Mouse (Mus musculus): ENCODE measurements around the gene Klkb1. TPM values are rescaled to one million over a fixed set of nuclear protein-coding genes. Genes with fewer than 3 reads are reported as not detected.

Gene Klkb1
- polyA plus RNA-seq, 1 experiment from 2014 or later = not detected

DNA sequence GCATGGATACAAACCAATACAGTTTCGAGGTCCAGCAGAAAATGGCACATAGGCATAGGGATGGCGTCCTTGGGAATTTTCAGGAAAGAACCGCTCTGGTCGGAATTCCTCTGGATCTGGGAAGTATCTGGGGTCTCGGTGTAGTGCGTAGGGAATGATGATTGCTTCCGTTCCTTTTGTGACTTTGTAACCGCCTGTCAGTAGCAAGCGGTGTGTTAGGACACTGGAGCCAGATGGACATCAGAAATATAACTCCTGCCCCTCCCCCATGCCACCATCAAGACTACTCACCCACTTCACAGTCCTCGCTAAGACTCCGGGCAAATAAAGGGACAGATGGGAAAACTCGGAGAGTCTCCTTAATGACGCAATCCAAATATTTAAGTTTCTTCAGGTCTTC, 13.7 kb upstream of the Klkb1 start, which contains the start of gene Gm45753:
Gene Gm45753, minus strand, starts transcription at position 101 of the 400 bp plus-strand sequence.
- WGBS = 92% methylated on average over 13 of the region's 13 CpGs

DNA sequence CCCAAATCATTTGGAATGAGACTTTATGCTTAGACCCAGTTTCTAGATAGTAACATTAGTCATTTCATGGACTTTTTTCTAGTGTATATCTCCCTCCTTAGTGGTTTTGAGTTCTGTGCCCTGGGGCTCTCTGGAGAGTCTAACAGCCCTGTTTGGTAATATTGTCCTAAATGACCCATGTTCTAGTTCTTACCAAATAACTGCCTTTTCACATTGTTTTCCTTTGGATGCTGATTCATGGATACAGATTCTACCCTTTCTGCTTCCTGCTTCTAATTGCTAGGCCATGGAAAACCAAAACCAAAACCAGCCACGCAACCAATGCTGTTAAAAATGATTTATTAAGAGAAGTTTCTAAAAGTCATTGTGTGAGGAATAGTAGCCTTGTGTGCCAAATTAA, 10.8 kb upstream of the Klkb1 start:
- Histone ChIP-seq H3K27me3 (ENCODE audit: insufficient read depth, poor library complexity, severe bottlenecking) (no peaks in the 10 kb centered on the region), H3K4me3 (no peak overlapping the region), H3K4me1 (replicated peaks) (no peaks in the 10 kb centered on the region), H3K36me3 (no peaks in the 10 kb centered on the region), H3K9me3 (no peaks in the 10 kb centered on the region), H3K27ac (no peak overlapping the region)
- 87% methylated on average over 1 of the region's 1 CpGs for WGBS
- DNase-seq (ENCODE audit: low spot score) = no peak

More for the DNA sequence above, 13.7 kb upstream of the Klkb1 start, which contains the start of gene Gm45753:
- H3K4me3 ChIP-seq = no peak within 1 kb of the TSS
- no peaks in the 10 kb centered on the region for H3K9me3 ChIP-seq
- no peaks in the 10 kb centered on the region for H3K27me3 ChIP-seq (ENCODE audit: insufficient read depth, poor library complexity, severe bottlenecking)
- H3K36me3 ChIP-seq = no peaks in the 10 kb centered on the region
- H3K4me1 ChIP-seq (replicated peaks) = no peaks in the 10 kb centered on the region
- H3K27ac ChIP-seq = no peak within 1 kb of the TSS
- DNase-seq (ENCODE audit: low spot score) = no peak

DNA sequence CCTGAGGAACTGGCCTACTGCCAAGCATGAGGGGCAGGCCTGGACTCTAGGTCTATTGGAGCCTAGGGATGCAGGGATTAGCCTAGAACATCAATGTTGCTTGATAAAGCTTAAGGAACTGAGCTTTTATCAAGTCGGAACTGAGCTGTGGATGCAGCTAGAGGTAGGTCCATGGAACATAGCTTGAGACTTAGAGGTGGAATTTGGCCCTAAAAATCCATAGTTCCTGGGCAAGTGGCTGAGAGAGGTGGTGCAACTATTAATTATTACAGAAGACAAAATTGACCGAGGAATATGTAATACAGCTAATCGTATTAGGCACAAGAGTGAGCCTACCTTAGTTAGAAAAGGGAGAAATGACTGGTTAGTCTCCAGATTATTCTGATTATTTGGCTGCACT, 9.7 kb upstream of the Klkb1 start:
- 93% methylated on average over 3 of the region's 3 CpGs for WGBS

DNA sequence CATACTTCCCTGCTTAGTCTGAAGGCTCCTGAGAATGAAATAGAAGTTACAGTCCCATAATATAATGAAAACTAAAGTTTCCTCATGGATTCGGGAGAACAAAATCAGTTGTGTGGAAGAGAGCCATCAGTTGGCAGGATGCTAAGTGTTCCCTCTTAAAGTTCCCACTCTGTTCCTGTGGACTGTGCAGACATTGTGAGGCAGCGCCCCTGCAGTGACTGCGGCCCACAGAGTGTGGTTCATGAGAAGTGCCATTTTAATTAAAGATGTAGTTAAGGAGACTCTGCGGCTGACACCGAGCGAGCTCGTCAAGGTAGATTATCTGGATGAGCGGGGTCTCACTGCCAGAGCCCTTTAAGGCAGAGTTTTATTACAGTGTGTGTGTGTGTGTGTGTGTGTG, 7.7 kb upstream of the Klkb1 start:
- WGBS = 86% methylated on average over 8 of the region's 8 CpGs
- H3K36me3 ChIP-seq = no peaks in the 10 kb centered on the region

More for the DNA sequence above, 9.7 kb upstream of the Klkb1 start:
- Histone ChIP-seq H3K36me3 (no peaks in the 10 kb centered on the region), H3K27ac (no peak overlapping the region), H3K4me1 (replicated peaks) (no peaks in the 10 kb centered on the region), H3K27me3 (ENCODE audit: insufficient read depth, poor library complexity, severe bottlenecking) (no peaks in the 10 kb centered on the region), H3K4me3 (no peak overlapping the region), H3K9me3 (no peaks in the 10 kb centered on the region)
- DNase-seq (ENCODE audit: low spot score) = no peak

DNA sequence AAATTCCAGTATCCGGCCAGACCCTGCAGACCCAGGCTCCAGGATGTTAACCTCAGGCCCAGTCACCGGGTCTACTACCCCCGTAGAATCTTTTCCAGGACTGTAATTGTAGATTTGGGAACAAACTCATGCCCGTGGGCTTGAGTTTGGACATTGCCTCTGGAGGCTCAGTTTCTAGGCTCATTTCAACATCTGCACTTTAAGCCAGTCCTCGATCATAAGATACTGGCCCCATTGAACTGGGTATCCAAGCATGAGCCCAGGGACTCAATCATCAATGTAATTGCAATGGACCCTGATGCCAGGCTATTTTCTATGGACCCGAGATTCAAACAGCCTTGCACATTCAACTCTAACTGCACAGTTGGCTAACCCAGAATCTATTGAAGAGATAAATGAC, 617 bp upstream of the Klkb1 start:
- 91% methylated on average over 6 of the region's 6 CpGs for WGBS
- H3K27ac ChIP-seq = no peak overlapping the region
- H3K4me3 ChIP-seq = no peak overlapping the region
- H3K9me3 ChIP-seq = no peaks in the 10 kb centered on the region
- H3K4me1 ChIP-seq (replicated peaks) = no peaks in the 10 kb centered on the region
- no peaks in the 10 kb centered on the region for H3K27me3 ChIP-seq (ENCODE audit: insufficient read depth, poor library complexity, severe bottlenecking)
- DNase-seq (ENCODE audit: low spot score) = no peak
- no peaks in the 10 kb centered on the region for H3K36me3 ChIP-seq

More for the DNA sequence above, 7.7 kb upstream of the Klkb1 start:
- Histone ChIP-seq H3K4me3 (no peak overlapping the region), H3K27ac (no peak overlapping the region), H3K9me3 (no peaks in the 10 kb centered on the region), H3K27me3 (ENCODE audit: insufficient read depth, poor library complexity, severe bottlenecking) (no peaks in the 10 kb centered on the region), H3K4me1 (replicated peaks) (no peaks in the 10 kb centered on the region)
- DNase-seq (ENCODE audit: low spot score) = no peak

DNA sequence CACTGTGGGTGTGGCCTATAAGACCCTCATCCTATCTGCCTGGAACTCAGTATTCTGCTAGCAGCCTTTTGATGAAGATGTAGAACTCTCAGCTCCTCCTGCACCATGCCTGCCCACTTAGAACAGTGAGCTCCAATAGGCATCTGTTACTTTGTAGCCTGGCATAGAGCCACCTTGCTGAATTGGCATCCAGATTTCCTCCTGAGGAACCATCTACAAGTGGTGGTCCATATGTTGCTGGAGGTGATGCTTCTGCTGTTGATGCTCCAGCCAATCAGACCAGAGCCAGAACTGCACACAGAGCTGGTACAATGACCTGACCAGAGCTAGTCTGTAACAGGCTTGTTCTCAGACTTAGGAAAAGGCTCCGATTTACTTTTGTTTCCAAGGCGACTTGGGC, 2.9 kb downstream of the Klkb1 start:
- no peak for DNase-seq (ENCODE audit: low spot score)
- WGBS = 89% methylated on average over 2 of the region's 2 CpGs
- H3K9me3 ChIP-seq = no peaks in the 10 kb centered on the region
- H3K27ac ChIP-seq = no peak overlapping the region
- H3K4me1 ChIP-seq (replicated peaks) = no peaks in the 10 kb centered on the region
- no peaks in the 10 kb centered on the region for H3K27me3 ChIP-seq (ENCODE audit: insufficient read depth, poor library complexity, severe bottlenecking)
- no peaks in the 10 kb centered on the region for H3K36me3 ChIP-seq
- no peak overlapping the region for H3K4me3 ChIP-seq

DNA sequence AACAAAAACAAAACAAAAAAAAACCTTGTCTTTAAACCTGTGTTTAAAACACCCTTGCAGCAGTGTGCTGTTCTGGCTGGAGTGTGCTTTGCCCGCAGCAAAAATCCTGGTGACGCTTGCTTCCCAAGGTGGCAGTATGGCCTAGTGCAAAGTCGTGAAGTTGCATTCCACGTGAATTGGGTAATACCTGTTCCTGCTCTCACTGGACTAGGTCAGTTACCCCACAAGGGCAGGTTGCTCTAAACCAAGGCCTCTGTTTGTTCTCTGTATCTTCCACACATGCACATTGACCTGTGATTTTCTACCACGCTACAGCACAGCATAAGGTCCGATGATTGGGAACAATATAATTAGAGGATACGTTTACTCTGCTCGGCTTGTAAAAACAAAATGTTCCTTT, 13.0 kb downstream of the Klkb1 start:
- Histone ChIP-seq H3K4me3 (no peak overlapping the region), H3K4me1 (replicated peaks) (no peaks in the 10 kb centered on the region), H3K27me3 (ENCODE audit: insufficient read depth, poor library complexity, severe bottlenecking) (no peaks in the 10 kb centered on the region), H3K27ac (no peak overlapping the region), H3K36me3 (no peaks in the 10 kb centered on the region), H3K9me3 (no peaks in the 10 kb centered on the region)
- WGBS = 85% methylated on average over 8 of the region's 8 CpGs
- no peak for DNase-seq (ENCODE audit: low spot score)

DNA sequence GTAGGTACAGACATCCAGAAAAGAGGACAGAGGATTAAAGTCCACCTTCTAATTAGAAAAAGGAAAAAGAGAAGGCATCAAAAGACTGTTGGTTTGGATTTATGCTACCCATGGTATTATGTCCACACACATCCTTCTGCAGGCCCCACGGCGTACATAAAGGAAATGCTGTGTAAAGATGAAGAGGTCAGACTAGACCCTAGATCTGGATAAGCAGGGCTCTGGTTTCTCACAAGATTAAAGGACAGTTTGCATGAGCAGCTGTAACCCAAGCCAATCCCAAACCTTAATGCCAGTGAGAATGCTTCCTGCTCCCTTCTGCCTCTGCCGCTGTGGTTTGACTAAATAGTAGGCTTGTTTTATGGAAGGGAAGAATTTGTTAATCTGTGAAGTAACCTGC, 17.2 kb downstream of the Klkb1 start:
- Histone ChIP-seq H3K27me3 (ENCODE audit: insufficient read depth, poor library complexity, severe bottlenecking) (no peaks in the 10 kb centered on the region), H3K36me3 (no peaks in the 10 kb centered on the region), H3K4me3 (no peak overlapping the region), H3K27ac (no peak overlapping the region), H3K9me3 (no peaks in the 10 kb centered on the region), H3K4me1 (replicated peaks) (no peaks in the 10 kb centered on the region)
- 84% methylated on average over 3 of the region's 3 CpGs for WGBS
- no peak for DNase-seq (ENCODE audit: low spot score)

DNA sequence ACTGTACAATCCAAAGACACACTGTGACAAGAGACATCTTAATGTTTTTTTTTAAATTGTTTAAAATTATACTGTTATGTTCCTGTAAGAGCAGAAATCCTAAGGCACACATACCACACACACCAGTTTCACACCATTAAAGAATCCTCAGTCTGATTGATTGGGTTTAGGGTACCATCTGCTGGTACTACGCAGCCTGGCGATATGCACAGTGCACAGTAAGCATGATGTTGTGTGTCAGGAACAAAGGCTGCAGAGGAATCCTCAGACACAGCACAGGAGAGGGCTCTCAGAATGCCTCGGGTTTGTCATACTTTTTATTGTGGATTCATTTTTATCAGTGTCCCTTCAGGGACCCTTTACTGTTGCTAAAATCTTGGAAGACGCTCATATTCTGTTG, 20.3 kb downstream of the Klkb1 start:
- H3K27ac ChIP-seq = no peak overlapping the region
- H3K27me3 ChIP-seq (ENCODE audit: insufficient read depth, poor library complexity, severe bottlenecking) = no peaks in the 10 kb centered on the region
- no peaks in the 10 kb centered on the region for H3K9me3 ChIP-seq
- no peak overlapping the region for H3K4me3 ChIP-seq
- no peaks in the 10 kb centered on the region for H3K4me1 ChIP-seq (replicated peaks)
- 86% methylated on average over 4 of the region's 4 CpGs for WGBS
- DNase-seq (ENCODE audit: low spot score) = no peak
- H3K36me3 ChIP-seq = no peaks in the 10 kb centered on the region

DNA sequence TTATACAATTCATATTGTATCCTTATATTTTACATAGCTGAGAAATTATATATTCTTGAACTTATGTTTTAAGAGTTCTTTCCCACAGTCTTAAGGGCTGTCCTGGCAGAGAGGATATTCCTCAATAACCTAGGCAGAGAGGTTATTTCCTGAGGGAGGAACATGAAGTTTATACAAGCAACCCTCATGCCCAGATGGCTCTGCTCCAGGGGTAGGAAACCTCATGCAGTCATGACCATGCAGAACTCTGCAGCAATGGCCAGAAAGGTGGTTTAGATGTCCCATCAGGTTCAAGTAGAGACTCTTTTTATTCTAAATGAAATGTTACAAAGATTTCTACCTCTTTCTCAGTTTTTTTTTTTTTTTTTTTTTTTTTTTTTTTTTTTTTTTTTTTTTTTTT, 25.6 kb downstream of the Klkb1 start:
- Histone ChIP-seq H3K4me1 (replicated peaks) (no peaks in the 10 kb centered on the region), H3K36me3 (no peaks in the 10 kb centered on the region), H3K9me3 (peaks cover 6% of the 10 kb centered on the region; the same call in 1 of the 2 replicates), H3K4me3 (no peak overlapping the region), H3K27me3 (ENCODE audit: insufficient read depth, poor library complexity, severe bottlenecking) (no peaks in the 10 kb centered on the region), H3K27ac (no peak overlapping the region)
- DNase-seq (ENCODE audit: low spot score) = no peak

DNA sequence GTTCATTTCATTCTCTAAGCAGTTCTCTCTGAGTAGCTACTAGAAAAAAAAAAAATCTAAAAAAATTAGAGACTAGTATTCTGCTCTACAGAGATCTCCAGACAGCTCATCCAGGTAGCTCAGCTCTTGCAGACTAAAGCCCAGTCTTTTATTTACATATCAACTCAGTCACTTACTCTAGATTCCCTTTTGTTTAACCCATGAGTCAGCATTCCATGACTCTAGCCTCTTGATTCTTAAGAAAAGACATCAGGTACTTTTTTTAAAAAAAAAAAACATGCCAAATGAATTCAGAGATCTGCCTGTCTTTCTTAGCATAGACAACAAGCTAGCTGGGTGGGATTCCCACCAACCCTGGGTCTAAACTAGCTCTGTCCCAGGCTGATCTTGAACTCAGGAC, 26.2 kb downstream of the Klkb1 start:
- Histone ChIP-seq H3K9me3 (peaks cover 6% of the 10 kb centered on the region; the same call in 1 of the 2 replicates), H3K4me3 (no peak overlapping the region), H3K4me1 (replicated peaks) (no peaks in the 10 kb centered on the region), H3K27ac (no peak overlapping the region), H3K27me3 (ENCODE audit: insufficient read depth, poor library complexity, severe bottlenecking) (no peaks in the 10 kb centered on the region), H3K36me3 (no peaks in the 10 kb centered on the region)
- DNase-seq (ENCODE audit: low spot score) = no peak

DNA sequence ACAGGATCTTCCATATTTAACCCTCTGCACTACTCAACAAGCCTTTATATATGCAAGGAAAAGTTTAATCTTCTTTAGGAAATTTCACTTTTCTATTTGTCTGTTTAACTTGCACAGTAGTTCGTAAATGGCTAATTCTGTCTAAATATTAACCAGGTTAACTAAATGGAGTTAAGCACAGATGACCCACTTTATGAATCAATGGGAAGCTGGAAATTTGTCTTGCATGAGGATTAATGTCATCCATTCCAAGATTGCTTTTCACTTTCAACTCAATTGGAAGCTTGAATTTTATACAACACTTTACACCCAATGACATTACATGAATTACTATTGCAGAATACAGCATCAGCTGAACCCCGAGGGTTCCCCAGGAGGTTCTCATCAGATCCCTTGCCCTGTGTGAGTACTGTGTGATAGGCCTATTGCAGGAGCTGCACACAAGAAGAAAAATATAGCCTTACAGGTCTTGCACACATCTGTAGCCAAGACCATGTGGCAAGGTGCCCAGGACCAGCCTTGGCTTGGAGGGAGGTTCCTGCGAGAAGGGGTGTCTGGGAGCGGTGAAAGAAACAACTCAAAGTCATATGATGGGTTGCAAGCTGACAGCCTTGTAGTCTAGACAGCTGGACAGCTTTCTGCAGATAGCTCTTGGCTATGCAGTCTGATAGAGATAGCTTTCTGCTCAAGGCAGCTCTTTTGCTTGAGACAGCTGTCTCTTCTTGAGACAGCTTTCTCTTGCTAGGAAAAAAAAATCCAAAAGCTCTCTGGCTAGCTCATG, 26.9 kb downstream of the Klkb1 start:
- no peak overlapping the region for H3K4me3 ChIP-seq
- no peaks in the 10 kb centered on the region for H3K36me3 ChIP-seq
- no peak for DNase-seq (ENCODE audit: low spot score)
- no peaks in the 10 kb centered on the region for H3K4me1 ChIP-seq (replicated peaks)
- H3K27ac ChIP-seq = no peak overlapping the region
- H3K27me3 ChIP-seq (ENCODE audit: insufficient read depth, poor library complexity, severe bottlenecking) = no peaks in the 10 kb centered on the region
- H3K9me3 ChIP-seq = peaks cover 6% of the 10 kb centered on the region; the same call in 1 of the 2 replicates
- WGBS = 91% methylated on average over 4 of the region's 4 CpGs

DNA sequence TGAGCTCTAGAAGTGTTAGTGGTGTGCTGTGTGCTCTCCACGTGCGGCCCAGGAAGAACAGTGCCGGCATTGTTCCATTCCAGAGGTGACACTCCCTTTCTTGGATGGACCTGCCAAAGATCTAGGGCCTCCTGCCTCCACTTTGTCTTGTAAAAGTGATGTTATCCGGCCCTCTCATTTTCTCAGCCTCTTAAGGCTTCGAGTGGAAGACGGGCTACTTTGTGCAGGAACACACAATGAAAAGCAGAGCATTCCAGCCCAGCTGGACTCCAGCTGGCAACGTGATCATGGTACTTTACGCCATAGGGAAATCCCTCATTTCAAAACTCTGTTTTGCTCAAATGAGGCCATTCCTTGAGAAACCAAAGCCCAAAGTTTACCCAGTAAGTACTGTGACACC, 27.7 kb downstream of the Klkb1 start:
- WGBS = 50% methylated on average over 8 of the region's 8 CpGs
- Histone ChIP-seq H3K4me3 (no peak overlapping the region), H3K27me3 (ENCODE audit: insufficient read depth, poor library complexity, severe bottlenecking) (no peaks in the 10 kb centered on the region), H3K9me3 (peaks cover 6% of the 10 kb centered on the region; the same call in 1 of the 2 replicates), H3K36me3 (no peaks in the 10 kb centered on the region), H3K27ac (no peak overlapping the region), H3K4me1 (replicated peaks) (no peaks in the 10 kb centered on the region)
- DNase-seq (ENCODE audit: low spot score) = no peak

DNA sequence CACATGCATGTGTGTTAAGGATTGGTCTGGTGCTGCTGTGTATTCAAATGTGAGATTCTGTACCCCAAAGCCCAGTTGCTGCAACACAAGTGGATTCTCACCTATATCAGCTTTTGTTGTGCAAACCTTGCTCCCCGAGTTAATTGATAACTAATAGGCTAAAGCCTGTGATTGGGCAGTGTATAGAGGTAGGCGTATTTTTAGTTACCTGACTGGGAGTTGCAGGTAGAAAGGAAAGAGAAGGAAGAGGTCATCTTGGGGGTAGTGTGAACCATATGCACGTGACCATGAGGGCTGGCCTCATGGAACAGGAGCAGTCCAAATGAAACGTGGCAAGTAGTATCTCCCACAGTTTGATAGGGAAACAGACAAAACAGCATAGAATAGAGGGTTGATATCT, 29.7 kb downstream of the Klkb1 start:
- Histone ChIP-seq H3K27me3 (ENCODE audit: insufficient read depth, poor library complexity, severe bottlenecking) (no peaks in the 10 kb centered on the region), H3K9me3 (peaks cover 6% of the 10 kb centered on the region; the same call in 1 of the 2 replicates), H3K36me3 (no peaks in the 10 kb centered on the region), H3K4me1 (replicated peaks) (no peaks in the 10 kb centered on the region), H3K4me3 (no peak overlapping the region), H3K27ac (no peak overlapping the region)
- 92% methylated on average over 4 of the region's 4 CpGs for WGBS
- no peak for DNase-seq (ENCODE audit: low spot score)

All from hindbrain, embryonic 10.5 days (tissue).